Mouse (Mus musculus) B cell, adult 62 days (primary cell): ENCODE results near the gene Gm5105. TPM values are rescaled to one million over a fixed set of nuclear protein-coding genes. Genes with fewer than 3 reads are reported as not detected.

Experiments
- total RNA-seq: library from RNA; stranded (reverse); gene quantifications from 4 replicates; pipeline ENCODE4 v1.2.4, GENCODE M21; 2023

Gene Gm5105
- not detected in 4 replicates for total RNA-seq

DNA sequence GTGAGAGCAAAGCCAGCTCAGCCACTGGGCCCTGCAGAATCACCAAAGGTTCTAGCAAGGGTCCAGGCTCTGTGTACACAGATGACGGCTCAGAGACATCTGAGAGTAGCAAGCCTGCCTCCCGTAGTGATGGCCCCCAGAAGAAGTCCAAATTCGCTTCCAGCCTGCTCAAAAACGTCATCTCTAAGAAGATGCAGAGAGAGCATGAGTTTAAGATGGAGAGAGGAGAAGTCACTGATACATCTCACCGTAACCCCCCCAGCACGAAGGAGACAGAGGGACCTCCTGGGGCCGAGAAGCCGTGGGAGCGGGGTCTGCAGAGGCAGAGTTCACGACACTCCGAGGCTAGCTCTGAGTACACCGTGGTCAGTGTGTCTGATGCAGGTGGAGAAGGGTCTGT, at the start of gene Gm5105:
TSS of gene Gm5105 (minus strand) at position 101 of the 400 bp plus-strand sequence.

DNA sequence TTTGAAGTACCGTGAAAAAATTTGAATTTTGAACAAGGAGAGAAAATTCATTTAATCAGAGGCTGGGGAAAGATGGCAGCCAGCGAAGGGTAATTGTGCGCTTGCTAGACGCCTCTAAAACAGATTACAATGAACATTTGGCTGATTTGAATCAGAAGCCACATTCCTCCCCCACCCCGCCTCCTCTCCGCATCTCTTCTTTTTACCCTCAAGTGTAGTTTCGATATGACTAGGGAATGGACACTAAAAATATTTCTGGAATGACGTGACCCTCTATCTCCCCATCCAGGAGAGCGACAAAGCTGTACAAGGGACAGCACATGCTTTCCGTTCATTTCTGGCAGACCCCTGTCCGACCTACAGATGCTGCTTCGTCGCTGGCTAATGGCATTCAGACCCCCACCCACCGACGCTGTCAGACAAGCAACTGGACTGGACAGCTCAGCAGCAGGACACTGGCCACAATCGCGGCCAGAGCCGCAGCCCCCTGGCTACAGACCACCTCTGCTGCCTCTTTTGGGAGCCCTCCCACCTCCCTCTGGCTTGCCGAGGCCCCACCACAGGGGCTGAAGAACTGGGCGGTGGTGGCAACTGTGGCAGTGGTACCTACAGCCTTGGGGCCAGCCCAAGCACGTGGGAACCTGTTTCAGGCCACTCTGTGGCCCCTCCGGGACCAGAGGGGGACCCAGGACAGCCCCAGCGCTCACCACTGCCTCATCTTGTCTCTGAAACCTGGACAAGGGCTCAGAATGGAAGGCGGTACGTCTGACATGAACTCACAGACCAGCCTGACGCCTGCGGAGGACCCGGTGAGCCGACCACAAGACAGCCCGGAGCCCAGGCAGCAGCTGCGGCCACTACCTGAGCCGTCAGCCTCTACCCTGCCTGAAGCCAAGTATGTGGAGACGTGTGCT, 2.2 kb downstream of the Gm5105 start, which contains the start of gene 1110002E22Rik:
TSS of gene 1110002E22Rik (plus strand) at position 321 of the 914 bp plus-strand sequence.

Other genes starting within 250 kb of the Gm5105 start
- gene H2afz, start 202.9 kb downstream of the Gm5105 start, total RNA-seq, result 84.2 to 110 TPM (median 97.5 TPM) in 4 replicates
- gene Dnajb14, start 199.7 kb downstream of the Gm5105 start, total RNA-seq, result 2.8 to 5.8 TPM (median 3.6 TPM) in 4 replicates
- gene Lamtor3, start 148.9 kb downstream of the Gm5105 start, total RNA-seq, result 61.5 to 73.0 TPM (median 70.7 TPM) in 4 replicates
- gene Dapp1, start 85.8 kb downstream of the Gm5105 start, total RNA-seq, result 73.4 to 87.5 TPM (median 80.8 TPM) in 4 replicates
- gene 1110002E22Rik, start 2.3 kb downstream of the Gm5105 start, total RNA-seq, result not detected in 4 replicates
- 7.1 to 11.6 TPM (median 10.3 TPM) in 4 replicates for gene Trmt10a, start 76.1 kb upstream of the Gm5105 start, total RNA-seq
- gene Mttp, start 77.6 kb upstream of the Gm5105 start, total RNA-seq, result 2.1 to 2.6 TPM (median 2.4 TPM) in 4 replicates
- gene 4930579F01Rik, start 126.4 kb upstream of the Gm5105 start, total RNA-seq, result not detected in 4 replicates
- not detected in 4 replicates for gene Adh7, start 150.4 kb upstream of the Gm5105 start, total RNA-seq
- gene Adh1, start 193.6 kb upstream of the Gm5105 start, total RNA-seq, result not detected in 4 replicates
- not detected in 4 replicates for gene Adh6a, start 245.9 kb upstream of the Gm5105 start, total RNA-seq